Mouse (Mus musculus) forebrain, postnatal 0 days (tissue): ENCODE data around the gene Gne. TPM values are rescaled to one million over a fixed set of nuclear protein-coding genes. Genes with fewer than 3 reads are reported as not detected.

Source experiments
- ATAC-seq: fragments of 200-750 bp; cut with Nextera tagmentation; 2 replicates; pipeline ENCODE4 v1.8.0; 2017; ENCODE audit warnings: mild to moderate bottlenecking, moderate library complexity
- DNase-seq: peaks from one replicate; pipeline ENCODE4 v3.0.0-alpha.2; 2015
- H3K27ac ChIP-seq: fragments of 300-500 bp; sonication (generic); 2 replicates; pipeline ENCODE4 v1.5.1; 2014; ENCODE audit warnings: low read depth, mild to moderate bottlenecking, antibody characterized with exemption, low read length, moderate library complexity, mixed read lengths
- H3K27me3 ChIP-seq: fragments of 300-500 bp; sonication (generic); 2 replicates; pipeline ENCODE4 v1.6.1; 2014; ENCODE audit warnings: mild to moderate bottlenecking, low read length, mixed read lengths; ENCODE audit not compliant: insufficient read depth
- H3K36me3 ChIP-seq: fragments of 300-500 bp; sonication (generic); 2 replicates; pipeline ENCODE4 v1.6.1; 2014; ENCODE audit warnings: mild to moderate bottlenecking, moderate library complexity; ENCODE audit not compliant: insufficient read depth
- H3K4me1 ChIP-seq: fragments of 300-500 bp; sonication (generic); 2 replicates; pipeline ENCODE4 v1.6.1; 2014; ENCODE audit warnings: antibody characterized with exemption; ENCODE audit not compliant: insufficient read depth
- H3K4me2 ChIP-seq: fragments of 300-500 bp; sonication (generic); 2 replicates; pipeline ENCODE4 v1.6.1; 2014; ENCODE audit warnings: low read depth, mild to moderate bottlenecking, moderate library complexity
- H3K4me3 ChIP-seq: fragments of 300-500 bp; sonication (generic); 2 replicates; pipeline ENCODE4 v1.5.1; 2014; ENCODE audit warnings: low read depth, low read length, mixed read lengths
- H3K9ac ChIP-seq: fragments of 300-500 bp; sonication (generic); 2 replicates; pipeline ENCODE4 v1.6.1; 2014; ENCODE audit warnings: mild to moderate bottlenecking
- H3K9me3 ChIP-seq: fragments of 300-500 bp; sonication (generic); 2 replicates; pipeline ENCODE4 v1.6.1; 2016; ENCODE audit warnings: low read length
- CTCF ChIP-seq: sonication (generic); IDR thresholded peaks from 2 replicates; pipeline ENCODE4 v1.5.1; 2016; ENCODE audit warnings: antibody characterized with exemption, control low read depth, low read depth
- WGBS: fragments of 180-500 bp; shearing (Covaris S2); extraction: QIAGEN DNeasy Blood & Tissue Kit; methylation state at CpG from one replicate; pipeline ENCODE4 v1.1.7; 2014; 5-methylcytosine and 5-hydroxymethylcytosine counted together
- polyA plus RNA-seq: library from polyadenylated mRNA; unstranded; fragments of >200 nt; fragmentation: Nextera tagmentation; extraction: Ambion mirVana; gene quantifications from 2 replicates; pipeline ENCODE4 v1.2.1, GENCODE M21; 2015
- total RNA-seq: library from RNA; depleted of rRNA; stranded (reverse); fragments of >200 nt; gene quantifications from 2 replicates; pipeline ENCODE4 v1.2.3, GENCODE M21; 2014; rRNA removed

The Gne gene
- total RNA-seq (34.2 and 36.5 TPM in 2 replicates), polyA plus RNA-seq (22.1 and 25.2 TPM in 2 replicates)

- no peak for TF ChIP-seq CTCF
Observed at GRCm38 (mm10) chr4:44083945-44084344, at the start of gene Gne. Gene Gne, minus strand, starts transcription at chr4:44084177.

GRCm38 (mm10) chr4:44126805-44127204, 42.8 kb upstream of the Gne start:
- Histone ChIP-seq H3K4me1 (no peaks in the 10 kb centered on the region), H3K9ac (no peak overlapping the region), H3K4me3 (no peak overlapping the region), H3K9me3 (no peaks in the 10 kb centered on the region), H3K36me3 (peaks cover 54% of the 10 kb centered on the region), H3K27me3 (no peaks in the 10 kb centered on the region), H3K4me2 (no peak overlapping the region), H3K27ac (no peak overlapping the region)
- ATAC-seq (no peak), DNase-seq (no peak)
- TF ChIP-seq CTCF = no peak
- 96% methylated on average over 12 of the region's 12 CpGs for whole genome bisulfite sequencing

More at GRCm38 (mm10) chr4:44083945-44084344, at the start of gene Gne:
- Histone ChIP-seq H3K9me3 (no peaks in the 10 kb centered on the region), H3K36me3 (no peaks in the 10 kb centered on the region), H3K4me2 (no peak within 1 kb of the TSS), H3K9ac (no peak within 1 kb of the TSS), H3K4me3 (no peak within 1 kb of the TSS), H3K27me3 (no peaks in the 10 kb centered on the region), H3K27ac (no peak within 1 kb of the TSS), H3K4me1 (no peaks in the 10 kb centered on the region)
- no peak for ATAC-seq
- no peak for DNase-seq
- whole genome bisulfite sequencing = 24% methylated on average over 11 of the region's 11 CpGs

- DNase-seq (peak; percentile 37), ATAC-seq (no peak)
- no peak overlapping the region for H3K27ac ChIP-seq
- H3K27me3 ChIP-seq = no peaks in the 10 kb centered on the region
- TF ChIP-seq CTCF = peak; percentile 55
- no peak overlapping the region for H3K9ac ChIP-seq
- peaks cover 7% of the 10 kb centered on the region for H3K36me3 ChIP-seq
- no peak overlapping the region for H3K4me2 ChIP-seq
- H3K4me3 ChIP-seq = no peak overlapping the region
- no peaks in the 10 kb centered on the region for H3K4me1 ChIP-seq
- WGBS = 52% methylated on average over 9 of the region's 9 CpGs
- H3K9me3 ChIP-seq = no peaks in the 10 kb centered on the region
Observed at GRCm38 (mm10) chr4:44119410-44120201, 35.6 kb upstream of the Gne start.

- Histone ChIP-seq H3K4me3 (no peak overlapping the region), H3K36me3 (no peaks in the 10 kb centered on the region), H3K9ac (no peak overlapping the region), H3K9me3 (no peaks in the 10 kb centered on the region), H3K4me1 (no peaks in the 10 kb centered on the region; the same call in 1 of the 2 replicates), H3K4me2 (no peak overlapping the region), H3K27ac (no peak overlapping the region), H3K27me3 (no peaks in the 10 kb centered on the region)
- no peak for ATAC-seq
- no peak for TF ChIP-seq CTCF
- WGBS = 88% methylated on average over 13 of the region's 13 CpGs
- no peak for DNase-seq
Observed at GRCm38 (mm10) chr4:44115046-44115445, 31.1 kb upstream of the Gne start.

- WGBS = 42% methylated on average over 16 of the region's 16 CpGs
- peak; percentile 80 for ATAC-seq
- TF ChIP-seq CTCF = no peak
Observed at GRCm38 (mm10) chr4:44113393-44114138, 29.6 kb upstream of the Gne start.

GRCm38 (mm10) chr4:44112741-44113140, 28.8 kb upstream of the Gne start:
- TF ChIP-seq CTCF = no peak
- Histone ChIP-seq H3K4me2 (no peak overlapping the region), H3K9ac (no peak overlapping the region), H3K9me3 (no peaks in the 10 kb centered on the region), H3K27ac (no peak overlapping the region), H3K4me3 (no peak overlapping the region), H3K4me1 (no peaks in the 10 kb centered on the region; the same call in 1 of the 2 replicates), H3K27me3 (no peaks in the 10 kb centered on the region), H3K36me3 (no peaks in the 10 kb centered on the region)
- no peak for DNase-seq
- 27% methylated on average over 4 of the region's 4 CpGs for WGBS
- ATAC-seq = no peak

More at GRCm38 (mm10) chr4:44113393-44114138, 29.6 kb upstream of the Gne start:
- Histone ChIP-seq H3K4me1 (no peaks in the 10 kb centered on the region; the same call in 1 of the 2 replicates), H3K4me2 (no peak overlapping the region), H3K27me3 (no peaks in the 10 kb centered on the region), H3K9me3 (no peaks in the 10 kb centered on the region), H3K27ac (peak overlapping the region; percentile 15; the same call in 1 of the 2 replicates), H3K9ac (no peak overlapping the region), H3K4me3 (no peak overlapping the region), H3K36me3 (no peaks in the 10 kb centered on the region)
- DNase-seq = peak; percentile 39

- Histone ChIP-seq H3K4me3 (no peak overlapping the region), H3K36me3 (no peaks in the 10 kb centered on the region), H3K4me1 (no peaks in the 10 kb centered on the region; the same call in 1 of the 2 replicates), H3K27me3 (no peaks in the 10 kb centered on the region), H3K27ac (no peak overlapping the region), H3K9me3 (no peaks in the 10 kb centered on the region), H3K9ac (no peak overlapping the region), H3K4me2 (no peak overlapping the region)
- 80% methylated on average over 7 of the region's 7 CpGs for WGBS
- DNase-seq = no peak
- ATAC-seq = no peak
- no peak for TF ChIP-seq CTCF
Observed at GRCm38 (mm10) chr4:44110771-44111170, 26.8 kb upstream of the Gne start.
